Mouse (Mus musculus) heart, postnatal 0 days (tissue): ENCODE results near the gene Hibch.

Experiments
- CTCF ChIP-seq: IDR thresholded peaks from 2 replicates; pipeline ENCODE4 v1.5.1; 2016; ENCODE audit warnings: antibody characterized with exemption, control low read depth, low read depth
- EP300 ChIP-seq: IDR thresholded peaks from 2 replicates; pipeline ENCODE4 v1.6.1; 2016; ENCODE audit warnings: antibody characterized with exemption, low read depth

- no peak for TF ChIP-seq CTCF
- TF ChIP-seq EP300 = no peak
Observed at GRCm38 (mm10) chr1:52816232-52816891, 28.4 kb upstream of the Hibch start.
